Mouse (Mus musculus) cerebellum, adult 2 months (tissue): ENCODE results near the gene Fst. TPM values are rescaled to one million over a fixed set of nuclear protein-coding genes. Genes with fewer than 3 reads are reported as not detected.

Experiments used
- DNase-seq, 2 experiments: peaks; one replicate each; pipeline ENCODE4 v3.0.0; 2021
- H3K27ac ChIP-seq: fragments of 200-500 bp; 2 replicates; pipeline ENCODE4 v1.5.1; 2012; ENCODE audit warnings: low read length, control low read depth, inconsistent platforms; ENCODE audit not compliant: insufficient read depth
- H3K27me3 ChIP-seq: fragments of 200-500 bp; 2 replicates; pipeline ENCODE4 v1.6.1; 2012; ENCODE audit warnings: inconsistent platforms, mild to moderate bottlenecking, low read length, moderate library complexity; ENCODE audit not compliant: control insufficient read depth, insufficient read depth
- H3K4me1 ChIP-seq: fragments of 200-500 bp; 2 replicates; pipeline ENCODE4 v1.6.1; 2011; ENCODE audit warnings: low read length; ENCODE audit not compliant: control insufficient read depth, insufficient read depth
- H3K4me3 ChIP-seq: fragments of 200-500 bp; replicated peaks from 2 replicates; pipeline ENCODE3; 2011; ENCODE audit warnings: mild to moderate bottlenecking, low read depth, low read length, control low read depth; ENCODE audit not compliant: insufficient read depth
- CTCF ChIP-seq: fragments of 200-500 bp; IDR thresholded peaks from 2 replicates; pipeline ENCODE4 v1.5.1; 2011; ENCODE audit warnings: low read depth, mild to moderate bottlenecking, control low read depth, low read length, moderate library complexity, borderline replicate concordance; ENCODE audit not compliant: insufficient read depth
- POLR2A ChIP-seq: fragments of 200-500 bp; IDR thresholded peaks from 2 replicates; pipeline ENCODE4 v1.6.1; 2011; ENCODE audit warnings: low read length, control low read depth, borderline replicate concordance; ENCODE audit not compliant: insufficient read depth
- WGBS: fragments of 180-500 bp; shearing (Covaris S2); methylation state at CpG from one replicate; pipeline ENCODE4 v1.1.7; 2018; 5-methylcytosine and 5-hydroxymethylcytosine counted together
- polyA plus RNA-seq: library from polyadenylated mRNA; depleted of rRNA; stranded (reverse); fragments of >200 nt; gene quantifications from 2 replicates; pipeline ENCODE4 v1.2.3, GENCODE M21; 2012

Gene Fst
- polyA plus RNA-seq, 1 experiment, result 0.79 TPM

- H3K27ac ChIP-seq, result no peak overlapping the region
- TF ChIP-seq CTCF (no peak), POLR2A (no peak)
- no peak overlapping the region for H3K4me3 ChIP-seq
- no peaks in the 10 kb centered on the region for H3K4me1 ChIP-seq
- peaks cover 12% of the 10 kb centered on the region; the same call in 1 of the 2 replicates for H3K27me3 ChIP-seq
- 76% methylated on average over 8 of the region's 8 CpGs for WGBS
- DNase-seq, result no peak
Measured at GRCm38 (mm10) chr13:114462548-114463408, 4.0 kb upstream of the Fst start.

- DNase-seq, result peak in 1 of 2 experiments; percentile 47
Measured at GRCm38 (mm10) chr13:114460306-114460892, 1.6 kb upstream of the Fst start.

GRCm38 (mm10) chr13:114459701-114460160 lies 980 bp upstream of the Fst start:
- Histone ChIP-seq H3K27ac (no peak overlapping the region), H3K27me3 (peaks cover 16% of the 10 kb centered on the region; the same call in 1 of the 2 replicates), H3K4me3 (peak overlapping the region; percentile 36), H3K4me1 (peaks cover 5% of the 10 kb centered on the region; the same call in 1 of the 2 replicates)
- no peak for DNase-seq
- no peak for TF ChIP-seq CTCF
- no peak for TF ChIP-seq POLR2A
- WGBS, result 2% methylated on average over 16 of the region's 16 CpGs

More at GRCm38 (mm10) chr13:114460306-114460892, 1.6 kb upstream of the Fst start:
- Histone ChIP-seq H3K27me3 (peaks cover 16% of the 10 kb centered on the region; the same call in 1 of the 2 replicates), H3K4me3 (peak overlapping the region; percentile 9), H3K27ac (no peak overlapping the region), H3K4me1 (peaks cover 5% of the 10 kb centered on the region; the same call in 1 of the 2 replicates)
- WGBS, result 2% methylated on average over 29 of the region's 29 CpGs
- TF ChIP-seq CTCF (peak; percentile 50; the same call in 1 of the 2 replicates), POLR2A (no peak)

- peak overlapping the region; percentile 44 for H3K4me3 ChIP-seq
- peak in 1 of 2 experiments; percentile 42 for DNase-seq
- H3K27me3 ChIP-seq, result peaks cover 16% of the 10 kb centered on the region; the same call in 1 of the 2 replicates
- TF ChIP-seq POLR2A, result no peak
- no peak for TF ChIP-seq CTCF
- under 1% methylated on average over 56 of the region's 56 CpGs for WGBS
- H3K27ac ChIP-seq, result no peak overlapping the region
- H3K4me1 ChIP-seq, result peaks cover 5% of the 10 kb centered on the region; the same call in 1 of the 2 replicates
Measured at GRCm38 (mm10) chr13:114458291-114458885, 363 bp downstream of the Fst start.

- no peak for DNase-seq
- 4% methylated on average over 15 of the region's 15 CpGs for WGBS
- Histone ChIP-seq H3K4me3 (no peak overlapping the region), H3K27me3 (peaks cover 16% of the 10 kb centered on the region; the same call in 1 of the 2 replicates), H3K27ac (no peak overlapping the region), H3K4me1 (peaks cover 5% of the 10 kb centered on the region; the same call in 1 of the 2 replicates)
- TF ChIP-seq POLR2A, result no peak
- no peak for TF ChIP-seq CTCF
Measured at GRCm38 (mm10) chr13:114457567-114458120, 1.1 kb downstream of the Fst start.

GRCm38 (mm10) chr13:114456766-114457566 lies 1.8 kb downstream of the Fst start:
- Histone ChIP-seq H3K27ac (no peak overlapping the region), H3K27me3 (peaks cover 16% of the 10 kb centered on the region; the same call in 1 of the 2 replicates), H3K4me1 (peaks cover 5% of the 10 kb centered on the region; the same call in 1 of the 2 replicates), H3K4me3 (no peak overlapping the region)
- DNase-seq, result no peak
- WGBS, result 3% methylated on average over 44 of the region's 44 CpGs
- TF ChIP-seq CTCF (no peak), POLR2A (no peak)

- TF ChIP-seq POLR2A, result no peak
- TF ChIP-seq CTCF, result no peak
- DNase-seq, result no peak
- Histone ChIP-seq H3K27me3 (peaks cover 16% of the 10 kb centered on the region; the same call in 1 of the 2 replicates), H3K4me1 (peaks cover 5% of the 10 kb centered on the region; the same call in 1 of the 2 replicates), H3K27ac (no peak overlapping the region), H3K4me3 (peak overlapping the region; percentile 16)
- WGBS, result 2% methylated on average over 14 of the region's 14 CpGs
Measured at GRCm38 (mm10) chr13:114456224-114456623, 2.5 kb downstream of the Fst start.
